Mouse (Mus musculus): ENCODE measurements around the gene Cib4.

Gene Cib4

GRCm38 (mm10) chr5:30574367-30574766, 28.7 kb upstream of the Cib4 start:
- no peak for DNase-seq (ENCODE audit: low spot score in 2 of 2)

- no peak for DNase-seq (ENCODE audit: low spot score in 2 of 2)
These were observed 26.2 kb upstream of the Cib4 start for GRCm38 (mm10) chr5:30571820-30572219.

- DNase-seq (ENCODE audit: low spot score in 2 of 2) = no peak
These were observed 22.8 kb upstream of the Cib4 start for GRCm38 (mm10) chr5:30568479-30568878.

- no peak for DNase-seq (ENCODE audit: low spot score in 2 of 2)
These were observed 14.4 kb upstream of the Cib4 start for GRCm38 (mm10) chr5:30559986-30560493.

- no peak for DNase-seq (ENCODE audit: low spot score in 2 of 2)
These were observed 13.8 kb upstream of the Cib4 start for GRCm38 (mm10) chr5:30559421-30559820.

GRCm38 (mm10) chr5:30556284-30556683, 10.6 kb upstream of the Cib4 start:
- no peak for DNase-seq (ENCODE audit: low spot score in 2 of 2)

GRCm38 (mm10) chr5:30554981-30555380, 9.3 kb upstream of the Cib4 start:
- no peak for DNase-seq (ENCODE audit: low spot score in 2 of 2)

- no peak for DNase-seq (ENCODE audit: low spot score in 2 of 2)
These were observed 8.3 kb upstream of the Cib4 start for GRCm38 (mm10) chr5:30553936-30554335.

- no peak for DNase-seq (ENCODE audit: low spot score in 2 of 2)
These were observed 6.4 kb upstream of the Cib4 start for GRCm38 (mm10) chr5:30552006-30552405.

GRCm38 (mm10) chr5:30551022-30551638, 5.5 kb upstream of the Cib4 start:
- DNase-seq (ENCODE audit: low spot score in 2 of 2) = no peak

GRCm38 (mm10) chr5:30550334-30551021, 4.8 kb upstream of the Cib4 start:
- peak; percentile 19 to 30 for DNase-seq (ENCODE audit: low spot score in 2 of 2)

GRCm38 (mm10) chr5:30548681-30549080, 3.0 kb upstream of the Cib4 start:
- no peak for DNase-seq (ENCODE audit: low spot score in 2 of 2)

- DNase-seq (ENCODE audit: low spot score in 2 of 2) = no peak
These were observed 9.5 kb downstream of the Cib4 start for GRCm38 (mm10) chr5:30536051-30536570.

- no peak for DNase-seq (ENCODE audit: low spot score in 2 of 2)
These were observed 11.0 kb downstream of the Cib4 start for GRCm38 (mm10) chr5:30534637-30535036.

- no peak for DNase-seq (ENCODE audit: low spot score in 2 of 2)
These were observed 16.7 kb downstream of the Cib4 start for GRCm38 (mm10) chr5:30528906-30529305.

- no peak for DNase-seq (ENCODE audit: low spot score in 2 of 2)
These were observed 18.5 kb downstream of the Cib4 start for GRCm38 (mm10) chr5:30527129-30527528.

- no peak for DNase-seq (ENCODE audit: low spot score in 2 of 2)
These were observed 19.5 kb downstream of the Cib4 start for GRCm38 (mm10) chr5:30525920-30526836.

GRCm38 (mm10) chr5:30524213-30524612, 21.4 kb downstream of the Cib4 start:
- no peak for DNase-seq (ENCODE audit: low spot score in 2 of 2)

- no peak for DNase-seq (ENCODE audit: low spot score in 2 of 2)
These were observed 22.5 kb downstream of the Cib4 start for GRCm38 (mm10) chr5:30523131-30523530.

GRCm38 (mm10) chr5:30522406-30522805, 23.2 kb downstream of the Cib4 start:
- no peak for DNase-seq (ENCODE audit: low spot score in 2 of 2)

- DNase-seq (ENCODE audit: low spot score in 2 of 2) = no peak
These were observed 25.4 kb downstream of the Cib4 start for GRCm38 (mm10) chr5:30520214-30520732.

- DNase-seq (ENCODE audit: low spot score in 2 of 2) = no peak
These were observed 26.1 kb downstream of the Cib4 start for GRCm38 (mm10) chr5:30519494-30519893.

All from urinary bladder, adult 18-20 months (tissue).